Comparison of ENCODE assay signal across 8 mouse cellular contexts in the genomic region with DNA sequence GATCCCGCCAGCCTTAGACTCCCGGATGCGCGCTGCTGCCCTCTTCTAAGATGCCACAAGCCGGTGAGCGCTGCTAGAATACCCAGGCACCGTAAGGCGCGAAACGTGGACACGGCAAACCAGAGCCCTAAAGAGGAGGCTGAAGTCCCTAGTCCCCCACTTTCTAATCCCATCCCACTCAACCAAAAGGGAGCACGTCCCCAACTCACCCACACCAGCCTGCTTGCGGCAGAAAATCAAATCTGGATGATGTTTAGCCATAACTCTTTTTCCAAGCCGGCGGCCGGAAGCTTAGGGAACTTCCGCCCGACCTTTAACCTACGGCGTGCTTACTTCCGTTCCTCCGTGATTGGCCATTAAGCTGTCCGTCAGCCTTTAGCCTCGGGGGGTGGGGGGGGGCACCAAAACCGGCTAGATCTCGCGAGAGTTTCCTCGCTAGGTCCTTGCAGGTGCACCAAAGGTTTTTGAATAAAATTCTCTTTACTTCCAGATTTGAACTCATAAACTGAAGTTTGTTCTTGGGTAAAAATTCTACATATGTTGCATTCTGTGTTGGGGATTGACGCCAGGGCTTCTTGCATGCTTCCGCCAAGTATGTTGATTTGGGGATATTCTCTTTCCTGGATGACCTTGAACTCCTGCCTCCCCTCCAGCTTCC. TPM values are rescaled to one million over a fixed set of nuclear protein-coding genes. Genes with fewer than 3 reads are reported as not detected.
DNase-seq lines count a peak whose midpoint lies in the region; ATAC-seq and TF ChIP-seq lines count a peak whose summit lies in the region.

A gene (minus strand): TSS at position 308 of the 658 bp plus-strand sequence.

- intact Hi-C loops in heart, postnatal 14 days (cut with DNase I), result loop anchor here (5.0 kb wide), 1 partner anchor 39 kb away; no protein-coding TSS in a partner anchor

- no peak for TF ChIP-seq CTCF in ES-Bruce4 (IDR thresholded peaks at IDR 0.05; ENCODE audit: low read depth, low read length)

- peak within 1 kb of the TSS; percentile 98 for H3K9ac ChIP-seq in ES-Bruce4 (ENCODE audit: low read depth, poor library complexity, severe bottlenecking)
- H3K9ac ChIP-seq in forebrain, embryonic 14.5 days (ENCODE audit: low read length), result peak within 1 kb of the TSS; percentile 85
- peak within 1 kb of the TSS; percentile 74 for H3K9ac ChIP-seq in lung, embryonic 15.5 days

- H3K4me3 ChIP-seq in ES-Bruce4 (ENCODE audit: low read depth, low read length), result peak within 1 kb of the TSS; percentile 96
- H3K4me3 ChIP-seq in forebrain, embryonic 14.5 days (ENCODE audit: low read depth, low read length), result peak within 1 kb of the TSS; percentile 95
- peak within 1 kb of the TSS; percentile 85 for H3K4me3 ChIP-seq in lung, embryonic 15.5 days

- H3K9me3 ChIP-seq in ES-Bruce4 (replicated peaks; ENCODE audit: control insufficient read depth, insufficient read depth, low read length, poor library complexity, severe bottlenecking), result no peaks in the 10 kb centered on the region
- no peaks in the 10 kb centered on the region for H3K9me3 ChIP-seq in forebrain, embryonic 14.5 days (replicated peaks; ENCODE audit: control insufficient read depth, low read length)
- no peaks in the 10 kb centered on the region for H3K9me3 ChIP-seq in lung, embryonic 15.5 days

- peak; percentile 91 for ATAC-seq in forebrain, embryonic 14.5 days
- peak; percentile 92 for ATAC-seq in lung, embryonic 15.5 days (ENCODE audit: borderline replicate concordance, extremely low read depth, low FRiP score, low TSS enrichment)

- peaks cover 2% of the 10 kb centered on the region for H3K4me1 ChIP-seq in ES-Bruce4 (ENCODE audit: control insufficient read depth, insufficient read depth, low read length)
- peaks cover 8% of the 10 kb centered on the region for H3K4me1 ChIP-seq in forebrain, embryonic 14.5 days (ENCODE audit: control insufficient read depth, insufficient read depth, low read length)
- H3K4me1 ChIP-seq in lung, embryonic 15.5 days, result peaks cover 17% of the 10 kb centered on the region

- TF ChIP-seq EP300 in ES-Bruce4 (IDR thresholded peaks at IDR 0.05; ENCODE audit: insufficient read depth, low read depth, low read length), result no peak

- no peak for TF ChIP-seq POLR2A in ES-Bruce4 (IDR thresholded peaks at IDR 0.05; ENCODE audit: insufficient read depth, low read length)

- H3K4me2 ChIP-seq in forebrain, embryonic 14.5 days (ENCODE audit: low read length), result peak within 1 kb of the TSS; percentile 89
- peak within 1 kb of the TSS; percentile 74 for H3K4me2 ChIP-seq in lung, embryonic 15.5 days

- H3K36me3 ChIP-seq in ES-Bruce4 (ENCODE audit: control insufficient read depth, insufficient read depth, low read length, poor library complexity, severe bottlenecking), result peaks cover 41% of the 10 kb centered on the region
- peaks cover 38% of the 10 kb centered on the region for H3K36me3 ChIP-seq in forebrain, embryonic 14.5 days (ENCODE audit: control insufficient read depth, insufficient read depth, low read length)
- peaks cover 41% of the 10 kb centered on the region for H3K36me3 ChIP-seq in lung, embryonic 15.5 days

- WGBS in forebrain, embryonic 14.5 days, result under 1% methylated on average over 30 of the region's 30 CpGs
- WGBS in lung, embryonic 15.5 days, result under 1% methylated on average over 30 of the region's 30 CpGs

- H3K27ac ChIP-seq in ES-Bruce4 (ENCODE audit: insufficient read depth, low read length), result peak within 1 kb of the TSS; percentile 73
- H3K27ac ChIP-seq in forebrain, embryonic 14.5 days (ENCODE audit: low read depth, low read length), result peak within 1 kb of the TSS; percentile 98
- peak within 1 kb of the TSS; percentile 97 for H3K27ac ChIP-seq in lung, embryonic 15.5 days

- peak; percentile 94 for DNase-seq in c-Kit-positive CD71-negative TER-119-negative erythroid progenitor cells, embryonic 14.5 days (ENCODE audit: low read depth)
- peak; percentile 98 for DNase-seq in forebrain, embryonic 14.5 days (ENCODE audit: low spot score)
- DNase-seq in heart, postnatal 14 days, result peak; percentile 79 to 88
- peak; percentile 70 to 91 for DNase-seq in layer of hippocampus, adult 18-20 months (ENCODE audit: low spot score in 2 of 2)
- DNase-seq in ovary, adult 18-20 months (ENCODE audit: low spot score), result peak; percentile 74
- peak; percentile 96 for DNase-seq in thymus, postnatal 0 days (ENCODE audit: low spot score)

- no peaks in the 10 kb centered on the region for H3K27me3 ChIP-seq in ES-Bruce4 (ENCODE audit: control insufficient read depth, insufficient read depth, low read length, poor library complexity, severe bottlenecking)
- no peaks in the 10 kb centered on the region for H3K27me3 ChIP-seq in forebrain, embryonic 14.5 days (replicated peaks; ENCODE audit: control insufficient read depth, insufficient read depth, low read length)
- H3K27me3 ChIP-seq in lung, embryonic 15.5 days, result no peaks in the 10 kb centered on the region

RNA-seq across cellular contexts. Expression of the gene that starts here (rescaled TPM):
- polyA plus RNA-seq in ES-Bruce4 (2011; ENCODE audit: insufficient read depth, insufficient read length, low read depth, missing spikeins), result 150 and 172 TPM in 2 replicates
- 153 and 202 TPM in 2 replicates for polyA plus RNA-seq in forebrain, embryonic 14.5 days (2014; fragmentation: Nextera tagmentation; extraction: Ambion mirVana)
- 10 to 100 TPM; 41.4 to 44.2 TPM for total RNA-seq in heart, postnatal 14 days (2021)
- 10 to 100 TPM; 34.3 to 36.2 TPM for total RNA-seq in layer of hippocampus, adult 18-20 months (2021)
- polyA plus RNA-seq in lung, embryonic 15.5 days (2015; fragmentation: Nextera tagmentation; extraction: Ambion mirVana), result 172 and 183 TPM in 2 replicates
- polyA plus RNA-seq in thymus, postnatal 0 days (2015; fragmentation: Nextera tagmentation; extraction: Ambion mirVana), result 154 and 161 TPM in 2 replicates

Comparison
In these comparisons a context has a peak if more than half of its experiments do, and no peak if none do; other contexts are left out.
1. Peak in every context shown above with its lines: DNase-seq, ATAC-seq, H3K4me3 ChIP-seq and H3K27ac ChIP-seq.